Mouse (Mus musculus) heart, postnatal 0 days (tissue): ENCODE results near the gene Met. TPM values are rescaled to one million over a fixed set of nuclear protein-coding genes. Genes with fewer than 3 reads are reported as not detected.

Source experiments
- ATAC-seq: fragments of 200-750 bp; cut with Nextera tagmentation; 2 replicates; pipeline ENCODE4 v1.8.0; 2017; ENCODE audit warnings: low read depth, moderate number of reproducible peaks, moderate library complexity; ENCODE audit not compliant: insufficient read depth
- DNase-seq: peaks from one replicate; pipeline ENCODE4 v3.0.0-alpha.2; 2016; ENCODE audit warnings: low spot score
- H3K27ac ChIP-seq: fragments of 300-500 bp; sonication (generic); 2 replicates; pipeline ENCODE4 v1.5.1; 2014; ENCODE audit warnings: low read depth, mild to moderate bottlenecking
- H3K27me3 ChIP-seq: fragments of 300-500 bp; sonication (generic); 2 replicates; pipeline ENCODE4 v1.6.1; 2014; ENCODE audit warnings: low read length, mixed read lengths; ENCODE audit not compliant: control insufficient read depth, insufficient read depth
- H3K36me3 ChIP-seq: fragments of 300-500 bp; sonication (generic); replicated peaks from 2 replicates; pipeline ENCODE4 v1.6.1; 2014; ENCODE audit warnings: low read length, mixed read lengths; ENCODE audit not compliant: control insufficient read depth, insufficient read depth
- H3K4me1 ChIP-seq: fragments of 300-500 bp; sonication (generic); 2 replicates; pipeline ENCODE4 v1.6.1; 2014; ENCODE audit warnings: antibody characterized with exemption; ENCODE audit not compliant: control insufficient read depth, insufficient read depth
- H3K4me2 ChIP-seq: fragments of 300-500 bp; sonication (generic); 2 replicates; pipeline ENCODE4 v1.6.1; 2014; ENCODE audit warnings: low read depth, mild to moderate bottlenecking, low read length, moderate library complexity
- H3K4me3 ChIP-seq: fragments of 300-500 bp; sonication (generic); 2 replicates; pipeline ENCODE4 v1.5.1; 2014; ENCODE audit warnings: low read depth, low read length
- H3K9ac ChIP-seq: fragments of 300-500 bp; sonication (generic); replicated peaks from 2 replicates; pipeline ENCODE4 v1.6.1; 2014; ENCODE audit warnings: low read depth, low read length, mixed read lengths
- H3K9me3 ChIP-seq: fragments of 300-500 bp; sonication (generic); replicated peaks from 2 replicates; pipeline ENCODE4 v1.6.1; 2016; ENCODE audit warnings: low read length; ENCODE audit not compliant: control insufficient read depth
- CTCF ChIP-seq: IDR thresholded peaks from 2 replicates; pipeline ENCODE4 v1.5.1; 2016; ENCODE audit warnings: antibody characterized with exemption, control low read depth, low read depth
- EP300 ChIP-seq: IDR thresholded peaks from 2 replicates; pipeline ENCODE4 v1.6.1; 2016; ENCODE audit warnings: antibody characterized with exemption, low read depth
- WGBS: fragments of 180-500 bp; shearing (Covaris S2); extraction: QIAGEN DNeasy Blood & Tissue Kit; methylation state at CpG from one replicate; pipeline ENCODE4 v1.1.7; 2014; 5-methylcytosine and 5-hydroxymethylcytosine counted together
- polyA plus RNA-seq: library from polyadenylated mRNA; unstranded; fragments of >200 nt; fragmentation: Nextera tagmentation; extraction: Ambion mirVana; gene quantifications from 2 replicates; pipeline ENCODE4 v1.2.1, GENCODE M21; 2015
- total RNA-seq: library from RNA; depleted of rRNA; stranded (reverse); fragments of >200 nt; gene quantifications from 2 replicates; pipeline ENCODE4 v1.2.3, GENCODE M21; 2014; ENCODE audit warnings: low replicate concordance

The Met gene
- total and polyA plus RNA-seq, 2 experiments from 2014 or later: 0.61 to 2.7 TPM

DNA sequence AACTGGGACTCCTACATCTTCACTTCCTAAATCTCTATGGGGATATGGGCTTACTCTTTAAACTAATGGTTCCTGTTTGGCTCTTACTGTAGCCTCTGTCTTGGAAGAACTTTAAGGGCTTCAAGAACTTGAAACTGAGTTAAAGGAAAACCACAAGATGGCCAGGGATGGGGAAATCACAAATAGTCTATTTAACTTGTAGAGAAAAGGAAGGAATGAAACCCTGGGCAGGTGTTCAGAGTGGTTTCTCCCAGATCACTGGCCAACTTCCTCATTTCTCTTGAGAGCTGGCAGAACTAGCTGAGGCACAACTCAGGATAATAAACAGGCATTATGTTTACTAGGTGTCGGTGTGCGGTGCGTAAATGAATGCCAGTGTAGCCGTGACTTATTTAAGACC is 17.5 kb downstream of the Met start:
- TF ChIP-seq EP300: no peak
- TF ChIP-seq CTCF: no peak
- H3K4me2 ChIP-seq: no peak overlapping the region
- ATAC-seq (no peak), DNase-seq (no peak)
- no peaks in the 10 kb centered on the region for H3K27me3 ChIP-seq
- H3K9ac ChIP-seq: no peak overlapping the region
- H3K9me3 ChIP-seq: no peaks in the 10 kb centered on the region
- H3K27ac ChIP-seq: no peak overlapping the region
- no peaks in the 10 kb centered on the region for H3K36me3 ChIP-seq
- H3K4me1 ChIP-seq: no peaks in the 10 kb centered on the region
- no peak overlapping the region for H3K4me3 ChIP-seq
- WGBS: 85% methylated on average over 4 of the region's 4 CpGs

DNA sequence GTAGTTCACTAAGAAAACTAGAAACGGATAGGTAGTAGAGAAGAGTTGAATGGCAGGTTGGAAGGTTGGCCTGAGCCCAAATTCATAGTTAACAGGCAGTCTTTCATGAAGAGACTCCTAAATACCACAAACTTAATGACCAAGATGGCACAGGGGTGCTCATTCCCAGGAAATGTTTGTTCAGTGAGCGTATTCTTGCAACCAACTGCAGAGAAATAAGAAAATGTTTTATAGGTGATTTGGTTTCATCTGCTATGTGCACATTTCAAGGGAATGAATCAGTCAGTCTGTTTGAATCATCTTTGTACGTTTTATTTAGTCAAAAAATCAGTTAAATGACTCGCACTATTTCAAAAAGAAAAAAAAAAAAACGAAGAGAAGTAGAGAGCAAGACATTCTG is 21.6 kb downstream of the Met start:
- H3K36me3 ChIP-seq: no peaks in the 10 kb centered on the region
- H3K4me1 ChIP-seq: no peaks in the 10 kb centered on the region
- no peak overlapping the region for H3K9ac ChIP-seq
- ATAC-seq (no peak), DNase-seq (no peak)
- no peak overlapping the region for H3K27ac ChIP-seq
- 81% methylated on average over 5 of the region's 5 CpGs for WGBS
- H3K9me3 ChIP-seq: no peaks in the 10 kb centered on the region
- H3K27me3 ChIP-seq: no peaks in the 10 kb centered on the region
- TF ChIP-seq EP300: no peak
- TF ChIP-seq CTCF: no peak
- no peak overlapping the region for H3K4me3 ChIP-seq
- H3K4me2 ChIP-seq: no peak overlapping the region

DNA sequence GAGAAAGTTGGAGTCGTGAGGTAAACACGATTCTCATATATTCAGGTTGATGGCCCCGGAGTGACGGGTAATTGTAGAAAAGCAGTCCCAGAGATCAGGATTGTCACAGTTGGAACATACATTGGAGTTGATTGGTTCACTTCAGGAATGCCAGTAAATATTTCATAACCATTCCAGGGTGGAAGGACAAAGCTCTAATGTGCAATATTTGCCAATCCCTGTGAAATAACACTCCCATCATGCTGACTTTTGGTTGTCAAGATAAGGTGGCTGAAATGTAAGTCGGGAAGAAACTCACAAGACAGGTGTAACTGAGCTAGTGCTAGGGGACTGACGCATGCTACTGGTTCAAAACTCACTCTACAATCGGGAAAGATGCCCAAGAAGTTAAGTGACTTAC is 22.2 kb downstream of the Met start:
- no peak overlapping the region for H3K4me2 ChIP-seq
- ATAC-seq: no peak
- no peaks in the 10 kb centered on the region for H3K4me1 ChIP-seq
- TF ChIP-seq EP300 (no peak), CTCF (no peak)
- no peak for DNase-seq
- 87% methylated on average over 7 of the region's 7 CpGs for WGBS
- H3K4me3 ChIP-seq: no peak overlapping the region
- H3K9ac ChIP-seq: no peak overlapping the region
- H3K27ac ChIP-seq: no peak overlapping the region
- no peaks in the 10 kb centered on the region for H3K27me3 ChIP-seq
- no peaks in the 10 kb centered on the region for H3K9me3 ChIP-seq
- H3K36me3 ChIP-seq: no peaks in the 10 kb centered on the region

DNA sequence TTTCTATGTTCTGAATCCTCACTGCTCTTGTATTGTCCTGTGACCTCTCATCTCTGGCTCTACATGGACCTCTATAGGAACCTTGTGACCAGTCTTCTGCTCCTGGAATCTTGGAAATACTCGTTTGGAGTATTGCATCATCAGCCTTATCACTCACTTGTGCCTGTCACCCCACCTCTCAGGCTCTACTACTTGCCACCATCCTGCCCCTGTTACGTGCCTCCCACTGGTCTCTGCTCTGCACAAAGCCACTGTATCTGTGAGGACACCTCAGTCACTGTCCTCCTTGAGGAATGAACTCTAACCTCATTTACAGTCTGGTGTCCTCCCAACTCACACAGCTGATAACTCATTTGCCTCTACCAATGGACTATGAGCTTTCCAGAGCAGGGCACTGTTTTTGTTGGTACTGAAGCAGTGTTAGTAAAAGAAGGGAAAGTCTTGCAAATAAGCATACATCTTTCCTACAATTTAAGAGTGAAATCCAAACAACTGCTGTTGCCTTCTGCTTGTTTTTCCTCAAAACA is 24.8 kb downstream of the Met start:
- no peaks in the 10 kb centered on the region for H3K4me1 ChIP-seq
- no peaks in the 10 kb centered on the region for H3K27me3 ChIP-seq
- H3K27ac ChIP-seq: no peak overlapping the region
- H3K4me2 ChIP-seq: no peak overlapping the region
- no peak for DNase-seq
- WGBS: 31% methylated on average over 2 of the region's 2 CpGs
- no peak overlapping the region for H3K4me3 ChIP-seq
- no peak for ATAC-seq
- no peaks in the 10 kb centered on the region for H3K36me3 ChIP-seq
- H3K9me3 ChIP-seq: no peaks in the 10 kb centered on the region
- no peak overlapping the region for H3K9ac ChIP-seq
- TF ChIP-seq CTCF: no peak
- TF ChIP-seq EP300: no peak

DNA sequence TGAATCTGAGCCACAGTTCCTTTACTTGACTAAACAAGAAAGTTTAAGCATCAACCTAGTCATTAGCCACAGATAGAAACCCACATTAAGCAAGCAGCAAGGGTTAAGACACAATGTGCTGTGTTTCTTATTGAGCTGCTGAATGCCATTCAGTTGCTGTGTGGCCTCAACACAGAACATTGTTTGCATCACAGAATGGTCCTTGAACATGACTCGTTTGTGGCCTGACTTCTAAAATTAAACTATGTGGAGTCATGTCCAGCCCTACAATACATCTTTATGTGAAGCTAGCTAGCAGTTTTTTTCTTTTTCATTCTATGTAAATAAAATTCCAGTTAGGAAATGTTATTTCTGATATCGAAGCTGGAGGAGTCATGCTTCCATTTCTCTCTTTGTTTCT is 27.2 kb downstream of the Met start:
- Histone ChIP-seq H3K4me2 (no peak overlapping the region), H3K9me3 (no peaks in the 10 kb centered on the region), H3K27ac (no peak overlapping the region), H3K9ac (no peak overlapping the region), H3K4me3 (no peak overlapping the region), H3K27me3 (no peaks in the 10 kb centered on the region), H3K36me3 (no peaks in the 10 kb centered on the region), H3K4me1 (no peaks in the 10 kb centered on the region)
- WGBS: 49% methylated on average over 2 of the region's 2 CpGs
- DNase-seq: no peak
- no peak for TF ChIP-seq CTCF
- no peak for ATAC-seq

DNA sequence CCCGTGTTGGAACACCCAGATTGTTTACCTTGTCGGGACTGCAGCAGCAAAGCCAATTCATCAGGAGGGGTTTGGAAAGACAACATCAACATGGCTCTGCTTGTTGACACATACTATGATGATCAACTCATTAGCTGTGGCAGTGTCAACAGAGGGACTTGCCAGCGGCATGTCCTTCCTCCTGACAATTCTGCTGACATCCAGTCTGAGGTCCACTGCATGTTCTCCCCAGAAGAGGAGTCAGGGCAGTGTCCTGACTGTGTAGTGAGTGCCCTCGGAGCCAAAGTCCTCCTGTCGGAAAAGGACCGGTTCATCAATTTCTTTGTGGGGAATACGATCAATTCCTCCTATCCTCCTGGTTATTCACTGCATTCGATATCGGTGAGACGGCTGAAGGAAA is 27.9 kb downstream of the Met start:
- no peak overlapping the region for H3K4me2 ChIP-seq
- ATAC-seq: no peak
- no peaks in the 10 kb centered on the region for H3K27me3 ChIP-seq
- H3K4me3 ChIP-seq: no peak overlapping the region
- 93% methylated on average over 10 of the region's 10 CpGs for WGBS
- DNase-seq: no peak
- TF ChIP-seq CTCF (no peak), EP300 (no peak)
- H3K9ac ChIP-seq: no peak overlapping the region
- no peak overlapping the region for H3K27ac ChIP-seq
- no peaks in the 10 kb centered on the region for H3K36me3 ChIP-seq
- H3K4me1 ChIP-seq: no peaks in the 10 kb centered on the region
- no peaks in the 10 kb centered on the region for H3K9me3 ChIP-seq
